Mouse (Mus musculus): ENCODE data around the gene Kbtbd8. TPM values are rescaled to one million over a fixed set of nuclear protein-coding genes. Genes with fewer than 3 reads are reported as not detected.
A peak's percentile ranks its signal among the peaks of the same experiment; 100 is the strongest.

The Kbtbd8 gene
- 3.3 and 3.7 TPM in 2 replicates for polyA plus RNA-seq (2012; rRNA removed)

DNA sequence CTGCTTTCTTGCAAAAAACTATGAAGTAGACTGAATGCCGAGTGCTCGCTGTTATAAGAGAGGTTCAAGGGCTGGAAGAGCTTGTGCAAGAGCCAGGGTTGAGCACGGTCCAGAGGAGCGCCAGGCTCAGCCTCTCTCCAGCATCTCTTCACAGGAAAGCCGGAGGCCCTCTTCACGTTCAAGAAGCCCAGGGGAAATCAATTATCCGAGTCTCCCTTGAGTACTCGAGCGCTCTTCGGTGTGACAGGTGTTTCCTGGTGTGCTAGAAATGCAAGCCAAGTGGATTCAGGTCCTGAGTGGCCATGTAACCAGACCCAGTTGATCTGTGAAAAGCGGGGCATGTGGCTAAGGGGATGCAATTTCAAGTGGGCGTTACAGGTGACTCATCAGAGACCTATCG, at the start of gene Kbtbd8:
Gene Kbtbd8 (plus strand): TSS at position 295 of the 400 bp plus-strand sequence.
- TF ChIP-seq CTCF (IDR thresholded peaks at IDR 0.05; ENCODE audit: extremely low read depth, insufficient read depth, low read length) (no peak), POLR2A (IDR thresholded peaks at IDR 0.05; ENCODE audit: extremely low read depth, insufficient read depth, low read length) (no peak)
- H3K27ac ChIP-seq (ENCODE audit: insufficient read depth, low read length) = peak within 1 kb of the TSS; percentile 65; the same call in 1 of the 2 replicates
- no peaks in the 10 kb centered on the region for H3K4me1 ChIP-seq (ENCODE audit: control insufficient read depth, insufficient read depth, low read length)

DNA sequence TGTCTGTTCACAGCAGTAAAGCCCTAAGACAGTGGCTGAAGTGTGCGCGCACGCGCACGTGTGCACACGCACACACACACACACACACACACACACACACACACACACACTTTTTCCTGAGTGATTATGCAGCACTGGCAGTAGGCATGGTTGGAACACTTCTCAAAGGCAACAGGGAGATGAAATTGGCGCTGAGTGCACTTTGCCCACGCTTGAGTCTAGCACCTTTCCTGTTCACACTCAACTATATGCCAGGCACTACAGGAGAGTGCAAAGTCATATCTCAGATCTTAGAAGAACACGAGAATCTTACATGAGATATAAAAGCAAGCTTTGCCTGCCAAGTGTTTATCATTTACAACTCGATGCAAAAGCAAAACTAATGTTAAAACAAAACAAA, 47.3 kb upstream of the Kbtbd8 start:
- Histone ChIP-seq H3K27ac (ENCODE audit: insufficient read depth, low read length) (no peak overlapping the region), H3K4me3 (ENCODE audit: insufficient read depth, low read length) (no peak overlapping the region), H3K4me1 (ENCODE audit: control insufficient read depth, insufficient read depth, low read length) (no peaks in the 10 kb centered on the region; the same call in 1 of the 2 replicates)
- no peak for TF ChIP-seq CTCF (IDR thresholded peaks at IDR 0.05; ENCODE audit: extremely low read depth, insufficient read depth, low read length)
- TF ChIP-seq POLR2A (IDR thresholded peaks at IDR 0.05; ENCODE audit: extremely low read depth, insufficient read depth, low read length) = no peak

More for the DNA sequence above, at the start of gene Kbtbd8:
- H3K4me3 ChIP-seq (ENCODE audit: insufficient read depth, low read length) = peak within 1 kb of the TSS; percentile 49

DNA sequence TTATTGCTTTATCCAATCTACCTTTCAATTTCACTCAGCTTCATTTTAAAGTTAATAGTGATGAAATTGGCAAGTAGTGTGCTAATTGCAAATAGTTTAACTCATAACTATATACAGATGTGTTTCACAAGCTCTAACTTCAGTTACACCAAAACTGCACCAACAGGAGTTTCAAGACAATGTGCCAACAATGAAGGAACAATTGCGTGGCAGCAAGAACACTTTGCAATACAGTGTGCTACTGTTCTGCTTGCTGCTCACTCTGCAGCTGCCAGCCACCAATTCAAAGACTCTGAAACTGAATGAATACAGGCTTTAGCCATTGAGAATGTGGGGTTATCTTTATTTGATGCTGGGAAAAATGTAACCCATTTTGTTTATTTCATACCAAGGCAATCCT, 31.8 kb upstream of the Kbtbd8 start:
- no peak overlapping the region for H3K27ac ChIP-seq (ENCODE audit: insufficient read depth, low read length)
- H3K4me3 ChIP-seq (ENCODE audit: insufficient read depth, low read length) = no peak overlapping the region
- no peaks in the 10 kb centered on the region; the same call in 1 of the 2 replicates for H3K4me1 ChIP-seq (ENCODE audit: control insufficient read depth, insufficient read depth, low read length)
- no peak for TF ChIP-seq CTCF (IDR thresholded peaks at IDR 0.05; ENCODE audit: extremely low read depth, insufficient read depth, low read length)
- TF ChIP-seq POLR2A (IDR thresholded peaks at IDR 0.05; ENCODE audit: extremely low read depth, insufficient read depth, low read length) = no peak

DNA sequence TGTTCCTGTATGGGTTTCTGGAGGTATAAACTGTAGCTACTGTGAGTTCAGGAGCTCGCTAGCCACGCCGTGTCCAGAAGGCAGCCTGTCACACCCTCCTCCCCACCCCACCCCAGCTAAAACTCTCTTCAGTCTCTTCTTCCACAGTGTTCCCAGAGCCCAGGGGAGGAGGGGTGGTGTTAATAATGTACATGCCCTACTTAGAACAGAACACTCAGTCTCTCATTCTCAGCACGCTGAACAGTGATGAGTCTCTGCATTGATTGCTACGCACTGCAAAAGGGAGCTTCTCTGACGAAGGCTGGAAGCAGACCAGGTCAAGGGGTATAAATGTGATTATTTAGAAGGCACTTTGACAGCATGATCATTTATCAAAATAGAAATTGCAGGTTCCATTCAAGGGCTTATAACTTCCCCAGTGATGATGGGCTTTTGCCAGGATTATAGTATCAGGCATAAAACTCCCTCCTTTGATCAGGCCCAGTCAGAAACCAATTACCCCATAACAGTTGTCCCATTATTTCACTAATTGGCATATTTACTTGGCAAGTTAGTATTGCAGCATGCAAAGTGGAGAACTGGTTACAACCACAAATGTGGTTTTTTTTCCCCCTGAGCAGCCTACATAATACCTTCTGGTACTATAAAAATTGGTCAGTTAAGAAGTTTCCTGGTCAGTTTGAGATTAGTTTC, 29.7 kb upstream of the Kbtbd8 start:
- Histone ChIP-seq H3K4me1 (ENCODE audit: control insufficient read depth, insufficient read depth, low read length) (no peaks in the 10 kb centered on the region; the same call in 1 of the 2 replicates), H3K4me3 (ENCODE audit: insufficient read depth, low read length) (no peak overlapping the region), H3K27ac (ENCODE audit: insufficient read depth, low read length) (no peak overlapping the region)
- no peak for TF ChIP-seq POLR2A (IDR thresholded peaks at IDR 0.05; ENCODE audit: extremely low read depth, insufficient read depth, low read length)
- TF ChIP-seq CTCF (IDR thresholded peaks at IDR 0.05; ENCODE audit: extremely low read depth, insufficient read depth, low read length) = no peak

DNA sequence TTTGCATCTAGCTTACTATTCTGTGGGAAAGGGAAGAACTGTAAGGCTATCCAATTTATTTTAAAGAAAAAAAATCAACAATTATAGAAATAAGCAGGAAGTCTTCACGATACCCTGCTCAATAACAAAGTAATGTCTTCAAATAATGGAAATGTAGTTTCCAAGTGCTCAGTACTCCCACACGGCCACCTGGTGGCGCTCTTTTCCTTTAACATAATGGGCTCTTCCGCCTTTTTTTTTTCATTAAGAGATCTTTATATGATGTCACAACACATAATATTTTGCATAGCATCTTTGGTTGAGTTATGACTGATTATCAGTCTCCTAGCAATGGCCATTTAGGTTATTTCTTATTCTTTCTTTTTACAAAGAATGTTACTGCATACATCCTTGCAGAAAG, 29.0 kb upstream of the Kbtbd8 start:
- TF ChIP-seq CTCF (IDR thresholded peaks at IDR 0.05; ENCODE audit: extremely low read depth, insufficient read depth, low read length) = peak; percentile 37
- no peak for TF ChIP-seq POLR2A (IDR thresholded peaks at IDR 0.05; ENCODE audit: extremely low read depth, insufficient read depth, low read length)
- Histone ChIP-seq H3K27ac (ENCODE audit: insufficient read depth, low read length) (no peak overlapping the region), H3K4me3 (ENCODE audit: insufficient read depth, low read length) (no peak overlapping the region), H3K4me1 (ENCODE audit: control insufficient read depth, insufficient read depth, low read length) (no peaks in the 10 kb centered on the region; the same call in 1 of the 2 replicates)

DNA sequence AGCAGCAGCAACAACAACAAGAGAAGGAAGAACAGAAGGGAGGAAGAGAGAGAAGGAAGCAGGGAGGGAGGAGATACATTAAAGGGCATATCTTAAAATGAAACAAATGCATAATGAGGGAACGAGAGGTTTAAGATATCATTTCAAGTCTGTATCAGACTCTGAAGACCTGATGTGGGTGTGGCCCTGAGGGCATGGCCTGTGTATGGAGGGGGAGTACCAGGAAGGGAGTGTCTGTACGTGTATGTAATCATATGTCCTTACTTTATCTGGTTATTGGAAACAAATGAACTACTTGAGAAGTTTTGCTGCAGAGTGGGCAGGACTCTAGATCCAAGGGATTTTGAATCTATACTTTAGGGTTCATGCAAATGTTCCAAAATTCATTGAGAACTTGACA, 22.3 kb upstream of the Kbtbd8 start:
- H3K4me1 ChIP-seq (ENCODE audit: control insufficient read depth, insufficient read depth, low read length) = no peaks in the 10 kb centered on the region

DNA sequence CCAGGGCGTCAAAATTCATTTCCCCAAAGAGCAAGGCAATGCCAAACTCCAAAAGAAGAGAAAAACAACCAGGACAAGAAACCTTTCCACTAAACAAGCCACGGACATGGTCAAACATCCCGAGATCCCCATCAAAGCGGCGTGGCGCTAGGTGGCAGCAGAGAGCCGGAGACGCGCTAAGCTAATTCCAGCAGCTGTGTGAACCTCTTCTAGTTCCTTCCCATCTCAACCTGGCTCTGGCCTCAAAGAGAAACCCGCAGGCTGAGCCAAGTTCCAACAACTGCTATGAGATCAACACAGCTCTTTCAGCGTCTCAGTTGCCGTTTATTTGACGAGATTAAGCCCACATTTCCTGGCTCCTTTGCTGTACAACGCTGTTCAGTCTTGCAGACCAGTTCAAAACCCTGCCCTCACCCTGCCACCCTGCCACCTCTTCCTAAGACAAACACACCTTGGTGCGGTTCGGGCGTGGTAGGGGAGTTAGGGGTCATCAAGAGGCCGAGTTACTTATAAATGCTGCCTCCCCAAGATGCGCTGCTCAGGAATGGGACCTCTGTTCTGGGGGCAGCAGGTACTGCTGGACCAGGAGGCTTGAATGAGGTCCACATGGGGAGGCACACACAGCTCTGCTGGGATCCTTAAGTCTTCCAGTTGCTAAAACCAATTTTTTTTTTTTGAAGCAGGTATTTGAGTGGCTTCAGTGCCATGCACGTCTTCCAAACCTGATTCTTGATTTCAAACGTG, 18.5 kb upstream of the Kbtbd8 start:
- Histone ChIP-seq H3K4me1 (ENCODE audit: control insufficient read depth, insufficient read depth, low read length) (no peaks in the 10 kb centered on the region), H3K27ac (ENCODE audit: insufficient read depth, low read length) (no peak overlapping the region), H3K4me3 (ENCODE audit: insufficient read depth, low read length) (no peak overlapping the region)
- TF ChIP-seq POLR2A (IDR thresholded peaks at IDR 0.05; ENCODE audit: extremely low read depth, insufficient read depth, low read length) = no peak
- TF ChIP-seq CTCF (IDR thresholded peaks at IDR 0.05; ENCODE audit: extremely low read depth, insufficient read depth, low read length) = peak; percentile 93

More for the DNA sequence above, 22.3 kb upstream of the Kbtbd8 start:
- TF ChIP-seq CTCF (IDR thresholded peaks at IDR 0.05; ENCODE audit: extremely low read depth, insufficient read depth, low read length) (no peak), POLR2A (IDR thresholded peaks at IDR 0.05; ENCODE audit: extremely low read depth, insufficient read depth, low read length) (no peak)
- Histone ChIP-seq H3K27ac (ENCODE audit: insufficient read depth, low read length) (no peak overlapping the region), H3K4me3 (ENCODE audit: insufficient read depth, low read length) (no peak overlapping the region)

DNA sequence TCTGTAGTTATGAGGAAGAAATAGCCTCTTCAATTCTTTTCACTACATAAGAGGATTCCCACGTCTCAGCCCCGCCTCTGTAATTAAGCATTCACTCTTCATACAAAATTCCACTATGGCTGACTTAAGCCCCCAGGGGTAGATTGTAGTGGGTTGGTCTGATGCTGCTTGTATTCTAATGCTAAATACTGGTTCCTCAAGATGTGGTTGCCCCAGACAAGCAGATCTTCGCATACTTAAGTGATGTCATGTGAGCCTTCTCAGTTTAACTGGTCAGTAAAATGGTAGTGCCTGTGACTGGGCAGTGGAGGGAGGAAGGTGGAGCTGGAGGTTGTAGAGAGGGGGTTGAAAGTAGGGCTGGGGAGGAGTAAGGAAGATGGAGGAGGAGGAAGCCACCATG, 13.3 kb upstream of the Kbtbd8 start:
- H3K4me1 ChIP-seq (ENCODE audit: control insufficient read depth, insufficient read depth, low read length) = no peaks in the 10 kb centered on the region
- H3K27ac ChIP-seq (ENCODE audit: insufficient read depth, low read length) = no peak overlapping the region
- TF ChIP-seq POLR2A (IDR thresholded peaks at IDR 0.05; ENCODE audit: extremely low read depth, insufficient read depth, low read length) (no peak), CTCF (IDR thresholded peaks at IDR 0.05; ENCODE audit: extremely low read depth, insufficient read depth, low read length) (no peak)
- H3K4me3 ChIP-seq (ENCODE audit: insufficient read depth, low read length) = no peak overlapping the region

DNA sequence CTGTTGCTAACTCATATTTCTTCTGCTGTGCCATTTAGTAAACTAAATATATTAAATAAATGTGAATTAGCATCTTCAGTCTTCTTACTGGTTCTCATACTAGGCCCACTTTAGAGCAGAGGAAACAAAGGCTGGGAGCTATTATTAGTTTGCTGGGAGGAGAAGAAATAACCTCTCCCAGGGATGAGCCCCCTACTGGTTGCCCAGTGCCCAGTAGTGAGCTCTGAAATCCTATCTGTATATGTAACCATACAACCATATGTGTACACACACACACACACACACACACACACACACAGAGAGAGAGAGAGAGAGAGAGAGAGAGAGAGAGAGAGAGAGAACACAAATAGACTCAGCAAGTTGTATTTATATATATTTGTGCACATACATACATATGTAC, 8.6 kb upstream of the Kbtbd8 start:
- Histone ChIP-seq H3K4me3 (ENCODE audit: insufficient read depth, low read length) (no peak overlapping the region), H3K4me1 (ENCODE audit: control insufficient read depth, insufficient read depth, low read length) (no peaks in the 10 kb centered on the region), H3K27ac (ENCODE audit: insufficient read depth, low read length) (no peak overlapping the region)
- TF ChIP-seq POLR2A (IDR thresholded peaks at IDR 0.05; ENCODE audit: extremely low read depth, insufficient read depth, low read length) = no peak
- no peak for TF ChIP-seq CTCF (IDR thresholded peaks at IDR 0.05; ENCODE audit: extremely low read depth, insufficient read depth, low read length)
